Mouse (Mus musculus) MEL-GATA-1-ER (cell line): ENCODE data around the gene Zfp235.

Experiments used
- DNase-seq: peaks from one replicate; pipeline ENCODE4 v3.0.0-alpha.2; 2012; ENCODE audit warnings: low read depth; ENCODE audit errors: extremely low read depth

Zfp235 gene

DNA sequence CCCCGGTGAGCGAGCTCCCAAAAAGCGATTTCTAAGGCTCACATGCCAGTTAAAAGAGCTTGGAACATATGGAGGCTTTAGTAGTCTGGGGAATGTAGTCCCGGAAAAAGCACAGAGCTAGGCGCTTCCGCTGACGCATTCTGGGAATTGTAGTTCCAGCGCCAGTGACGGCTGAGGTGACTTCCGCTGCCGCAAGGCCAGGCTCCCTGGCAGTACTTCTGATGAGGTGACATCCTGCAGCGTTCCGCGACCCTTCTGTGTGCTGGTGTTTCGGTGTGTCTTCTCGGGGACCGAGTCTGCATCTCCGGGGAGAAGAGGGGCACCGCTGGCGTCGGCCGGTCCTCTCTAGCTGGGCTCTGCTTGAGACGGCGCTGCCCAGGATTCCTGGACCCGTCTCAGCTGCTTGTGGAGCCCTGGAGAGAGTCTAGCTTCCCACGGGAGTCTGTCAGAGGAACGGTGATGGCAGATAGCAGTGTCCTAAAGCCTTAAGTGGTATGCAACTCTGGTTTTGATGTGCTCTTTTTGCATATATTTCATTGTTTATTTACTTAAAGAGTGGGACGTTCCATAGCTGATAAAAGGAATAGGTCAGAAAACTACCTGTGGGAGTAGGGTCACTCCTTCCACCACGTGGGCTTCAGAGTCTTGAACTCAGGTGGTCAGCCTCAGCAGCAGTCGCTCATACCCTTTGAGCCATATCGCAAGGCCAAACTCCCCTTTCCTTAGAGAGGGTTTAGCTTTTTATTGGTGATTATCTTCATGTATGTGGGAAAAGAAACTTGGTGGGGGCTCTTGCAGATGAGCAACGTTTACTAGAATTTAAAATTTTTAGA, at the start of gene Zfp235:
TSS of gene Zfp235 (plus strand) at position 174 of the 833 bp plus-strand sequence.
- DNase-seq, result peak; percentile 79

- DNase-seq, result no peak
These were observed 47.1 kb upstream of the Zfp235 start for GRCm38 (mm10) chr7:24086871-24087270.

DNA sequence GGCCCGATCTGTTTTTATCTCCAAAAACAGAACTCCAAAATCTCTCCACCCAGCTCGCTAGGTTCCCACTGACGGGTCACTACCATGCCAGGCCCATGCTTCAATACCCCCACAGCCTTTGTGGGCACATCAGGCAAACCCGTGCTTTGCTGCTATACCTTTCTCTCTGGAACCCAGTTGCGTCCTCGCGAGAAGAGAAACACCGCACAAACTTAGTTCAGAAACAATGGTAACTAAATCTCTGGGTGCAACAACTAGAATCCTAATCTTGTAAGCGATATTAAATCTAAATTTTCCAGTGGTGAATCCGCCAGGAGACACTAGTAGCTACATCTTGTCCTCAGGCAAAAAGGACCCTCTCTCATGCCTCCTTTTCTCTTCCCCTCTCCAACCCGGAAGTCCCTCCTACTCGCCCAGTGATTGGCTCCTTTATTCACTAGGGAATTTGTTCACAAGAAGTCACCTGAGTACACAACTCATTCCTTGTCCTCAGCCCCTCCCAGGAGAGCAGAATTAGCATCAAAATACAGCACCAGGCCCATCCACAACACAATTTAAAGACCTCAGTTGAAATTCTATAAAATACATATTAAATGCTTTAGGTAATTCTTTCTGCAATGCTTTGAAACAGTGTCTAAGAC, 46.4 kb upstream of the Zfp235 start:
- DNase-seq, result no peak

GRCm38 (mm10) chr7:24104403-24104802, 29.6 kb upstream of the Zfp235 start:
- DNase-seq, result no peak

GRCm38 (mm10) chr7:24105144-24105703, 28.7 kb upstream of the Zfp235 start:
- DNase-seq, result peak; percentile 10

DNA sequence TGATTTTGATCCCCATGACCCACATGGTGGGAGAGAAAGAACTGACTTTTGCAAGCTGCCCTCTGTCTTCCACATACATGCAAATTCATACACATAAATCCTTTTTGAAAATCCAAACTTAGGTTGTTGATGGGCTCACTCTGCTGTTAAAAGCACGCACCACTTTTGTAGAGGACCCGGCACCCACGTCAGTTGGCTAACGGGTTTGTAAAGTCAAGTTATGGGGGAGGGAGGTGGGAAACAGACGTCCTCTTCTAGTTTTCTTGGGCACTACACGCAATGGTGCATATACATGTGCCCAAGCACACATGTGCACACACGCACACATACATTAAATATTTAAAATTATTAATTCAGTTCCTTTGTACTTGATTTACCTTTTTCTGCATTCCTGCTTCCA, 23.1 kb upstream of the Zfp235 start:
- DNase-seq, result no peak

- no peak for DNase-seq
These were observed 22.2 kb upstream of the Zfp235 start for GRCm38 (mm10) chr7:24111772-24112155.

DNA sequence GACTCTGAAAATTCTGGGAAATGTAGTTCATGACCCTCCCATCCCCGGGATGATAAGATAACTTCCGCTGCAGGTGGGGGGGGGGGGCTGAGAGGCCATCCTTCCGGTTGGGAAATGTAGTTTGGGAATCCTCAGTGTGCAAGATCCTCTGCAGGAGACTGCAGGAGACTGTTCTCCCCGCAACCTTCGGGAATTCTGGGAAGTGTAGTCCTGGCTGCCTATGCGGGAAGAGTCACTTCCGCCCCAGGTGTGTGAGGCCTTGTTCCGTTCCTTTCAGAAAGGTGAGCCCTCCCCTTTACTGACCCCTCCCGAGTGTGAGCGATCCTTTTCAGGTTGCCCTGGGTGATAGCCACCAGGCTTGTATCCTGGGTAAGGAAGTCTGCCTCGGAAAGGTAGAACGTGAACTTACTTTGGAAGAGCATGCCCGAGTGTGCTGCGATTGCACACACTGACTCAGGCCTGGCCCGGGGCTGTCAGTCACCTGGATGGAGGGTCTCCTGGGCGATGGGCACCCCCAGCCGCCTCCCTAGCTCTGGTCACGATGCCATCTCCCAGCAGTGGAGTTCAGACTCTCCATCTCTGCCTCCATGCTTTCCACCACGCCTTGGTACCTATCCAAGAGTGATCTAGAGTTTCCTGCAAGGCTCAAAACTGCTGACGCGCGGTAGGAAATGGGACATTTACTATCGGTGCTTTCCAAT, 21.7 kb upstream of the Zfp235 start, which contains the start of gene Zfp112:
TSS of gene Zfp112 (plus strand) at position 159 of the 701 bp plus-strand sequence.
- no peak for DNase-seq

DNA sequence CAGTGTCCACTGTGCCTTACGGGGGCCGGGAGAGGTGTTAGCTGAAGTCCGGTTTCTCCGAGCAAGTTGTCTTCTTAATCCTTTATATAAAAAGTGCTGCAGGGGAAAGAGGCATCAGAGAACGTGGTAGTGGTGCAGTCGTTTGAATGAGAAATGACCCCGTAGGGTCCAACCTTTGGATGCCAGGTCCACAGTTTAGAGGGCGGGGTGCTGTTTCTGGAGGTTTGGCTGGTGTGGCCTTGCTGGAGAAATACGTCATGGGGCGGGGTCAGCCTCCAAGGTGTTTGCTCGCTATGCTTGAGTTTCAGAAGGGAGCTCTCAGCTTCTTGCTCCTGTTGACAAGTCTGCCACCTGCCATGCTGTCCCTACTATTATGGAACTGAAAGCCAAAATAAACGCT, 21.0 kb upstream of the Zfp235 start:
- DNase-seq, result no peak

- peak; percentile 35 for DNase-seq
These were observed 17.3 kb upstream of the Zfp235 start for GRCm38 (mm10) chr7:24116655-24117054.

DNA sequence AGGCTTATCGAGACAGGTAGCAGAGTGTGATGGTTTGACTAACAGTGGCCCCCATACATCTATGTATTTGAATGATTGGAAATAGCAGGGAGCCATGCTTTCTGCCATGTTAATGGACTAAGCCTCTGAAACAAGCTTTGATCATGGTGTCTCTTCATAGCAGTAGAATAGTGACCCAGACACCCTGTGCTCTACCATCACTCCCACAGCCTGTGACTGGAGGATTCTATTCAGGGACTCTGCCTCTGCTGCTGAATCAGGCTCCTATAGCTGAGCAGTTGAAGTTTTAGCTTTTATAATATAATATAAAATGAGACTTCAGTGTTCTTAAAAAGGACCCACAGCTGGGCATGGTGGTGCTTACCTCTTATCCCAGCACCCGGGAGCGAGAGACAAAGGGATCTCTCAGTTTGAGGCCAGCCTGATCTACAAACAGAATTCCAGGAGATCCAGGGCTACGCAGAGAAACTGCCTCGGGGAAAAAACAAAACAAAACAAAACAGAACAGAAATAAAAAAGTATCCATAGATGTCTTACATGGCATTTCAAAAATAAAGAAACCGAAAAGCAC, 459 bp upstream of the Zfp235 start:
- DNase-seq, result no peak

DNA sequence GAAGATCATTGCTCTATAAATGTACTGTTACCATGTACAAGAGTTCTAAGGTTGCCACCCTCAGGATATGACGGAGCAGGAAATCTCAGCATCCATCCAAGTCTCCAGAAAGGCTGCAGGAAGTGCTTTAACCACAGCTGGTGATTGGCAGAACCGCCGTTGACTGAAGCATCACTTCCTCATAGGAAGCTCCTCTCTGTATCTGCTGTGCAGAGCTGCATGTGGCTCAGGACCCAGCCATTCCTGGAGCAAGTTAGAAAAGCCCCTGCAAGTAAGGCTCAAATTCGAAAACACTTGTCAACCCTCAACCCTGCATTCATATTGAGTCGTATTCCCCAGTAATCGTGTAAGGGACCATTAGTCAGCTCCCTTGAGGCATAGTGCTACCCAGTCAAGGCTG, 8.6 kb downstream of the Zfp235 start:
- no peak for DNase-seq

- no peak for DNase-seq
These were observed 19.3 kb downstream of the Zfp235 start for GRCm38 (mm10) chr7:24153272-24153671.

- no peak for DNase-seq
These were observed 38.2 kb downstream of the Zfp235 start for GRCm38 (mm10) chr7:24172191-24172590.

DNA sequence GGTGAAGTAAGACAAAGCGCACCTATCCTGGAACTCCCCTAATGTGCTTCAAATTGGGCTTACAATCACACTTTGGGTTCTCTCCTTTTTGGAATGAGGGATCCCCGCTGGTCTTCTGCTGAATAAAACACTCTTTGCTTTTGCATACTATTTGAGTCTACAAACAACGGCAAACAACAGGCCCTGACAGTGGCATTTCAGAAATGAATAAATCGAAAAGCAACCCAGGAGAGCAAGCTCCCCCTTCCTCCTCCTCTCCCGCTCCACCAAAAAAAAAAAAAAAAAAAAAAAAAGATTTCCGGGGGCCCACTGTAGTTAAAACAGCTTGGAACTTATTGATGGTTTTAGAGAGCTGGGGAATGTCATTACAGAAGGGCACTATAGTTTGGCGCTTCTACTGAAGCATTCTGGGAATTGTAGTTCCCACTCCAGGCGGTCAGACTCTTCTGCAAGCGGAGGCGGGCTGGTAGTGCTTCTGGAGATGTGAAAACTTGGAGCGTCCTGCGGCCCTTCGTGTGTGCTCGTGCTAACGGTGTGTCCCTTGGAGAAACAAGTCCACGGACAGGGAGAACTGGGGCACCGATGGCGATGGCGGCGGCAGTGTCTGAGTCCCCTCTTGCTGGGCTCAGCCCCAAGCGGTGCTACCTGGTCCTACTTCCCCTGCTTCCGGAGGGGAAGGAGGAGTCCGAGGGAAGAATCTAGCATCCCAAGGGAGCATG, 40.8 kb downstream of the Zfp235 start, which contains the start of gene Zfp114:
TSS of gene Zfp114 (plus strand) at position 443 of the 719 bp plus-strand sequence.
- no peak for DNase-seq

- no peak for DNase-seq
These were observed 41.4 kb downstream of the Zfp235 start for GRCm38 (mm10) chr7:24175337-24175711.

GRCm38 (mm10) chr7:24187611-24188010, 53.6 kb downstream of the Zfp235 start:
- no peak for DNase-seq

DNA sequence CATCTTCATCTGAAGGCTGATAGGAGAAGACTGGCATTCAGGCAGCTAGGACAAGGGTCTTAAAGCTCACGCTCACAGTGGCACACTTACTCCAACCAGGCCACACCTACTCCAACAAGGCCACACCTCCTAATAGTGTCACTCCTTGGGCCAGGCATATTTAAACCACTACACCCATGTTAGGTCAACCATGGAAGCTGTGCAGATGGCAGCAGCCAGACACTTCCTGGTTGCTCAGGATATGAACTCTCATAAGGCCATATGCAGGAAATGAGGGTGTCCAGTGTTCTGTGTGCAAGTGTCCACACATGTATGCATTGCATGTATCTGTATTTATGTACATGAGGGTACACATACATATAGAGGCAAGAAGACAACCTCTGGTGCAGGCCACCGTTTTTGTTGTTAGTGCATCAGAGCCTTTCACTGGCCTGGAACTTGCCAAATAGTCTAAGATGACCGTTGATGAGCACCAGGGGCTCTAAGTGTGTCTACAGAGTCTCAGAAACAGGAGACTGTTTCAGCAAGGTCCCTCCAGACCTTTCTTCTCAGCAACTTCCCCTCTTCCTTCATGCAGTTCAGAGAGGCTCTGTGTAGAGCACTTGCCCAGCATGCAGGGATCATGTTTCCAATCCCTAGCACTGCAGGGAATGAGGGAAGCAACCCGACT, 55.1 kb downstream of the Zfp235 start:
- DNase-seq, result no peak

DNA sequence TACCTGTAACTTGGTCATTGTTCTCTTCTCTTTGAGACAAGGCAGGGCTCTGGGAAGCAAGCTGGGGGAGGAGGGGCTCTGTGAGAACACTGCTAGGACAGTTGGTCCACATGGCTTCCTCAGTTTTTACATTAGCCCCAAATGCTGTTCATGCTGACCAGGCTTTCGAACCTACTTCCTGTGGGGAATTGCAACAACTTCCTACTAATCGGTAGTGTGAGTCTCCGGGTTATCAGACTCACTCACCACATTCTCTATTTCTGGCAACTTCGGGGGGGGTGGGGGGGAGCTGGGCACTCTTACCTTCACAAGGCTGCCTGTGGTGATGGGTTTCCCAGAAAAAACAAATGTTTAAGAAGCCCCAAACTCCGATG, 55.6 kb downstream of the Zfp235 start:
- DNase-seq, result no peak

DNA sequence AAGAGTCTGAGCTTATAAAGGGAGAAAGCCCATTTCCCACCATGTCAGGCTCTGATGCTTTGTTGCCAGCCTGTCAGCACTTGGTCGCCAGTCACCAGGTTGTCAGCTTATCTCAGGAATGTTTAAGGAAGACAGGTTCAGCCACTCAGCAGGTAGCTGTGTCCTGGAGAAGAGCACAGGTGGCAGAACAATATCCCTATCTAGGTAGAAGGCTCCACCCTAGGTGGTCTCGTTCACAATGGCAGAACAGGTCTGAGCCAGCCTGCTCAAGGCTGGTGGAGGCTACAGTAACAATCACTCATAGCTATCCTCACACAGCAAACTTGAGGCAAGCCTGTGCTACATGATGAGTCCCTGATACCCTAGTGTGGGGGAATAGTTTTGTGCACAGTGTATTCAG, 57.4 kb downstream of the Zfp235 start:
- DNase-seq, result no peak
